Mouse (Mus musculus): ENCODE results near the gene Atf7.

- TF ChIP-seq CHD2 (IDR thresholded peaks at IDR 0.05; ENCODE audit: low read depth, low read length) (no peak), ZC3H11A (IDR thresholded peaks at IDR 0.05; ENCODE audit: borderline replicate concordance, low read depth, low read length) (no peak), MAFK (IDR thresholded peaks at IDR 0.05; ENCODE audit: insufficient read depth, low read depth, low read length) (no peak), HCFC1 (IDR thresholded peaks at IDR 0.05; ENCODE audit: borderline replicate concordance, insufficient read depth, low read length) (no peak), ZNF384 (IDR thresholded peaks at IDR 0.05; ENCODE audit: low read depth, low read length) (no peak)
These were observed 48.3 kb downstream of the Atf7 start for GRCm38 (mm10) chr15:102576972-102577371.

Data from ES-E14 (cell line).